Mouse (Mus musculus): ENCODE results near the gene Slc35a2. TPM values are rescaled to one million over a fixed set of nuclear protein-coding genes. Genes with fewer than 3 reads are reported as not detected.

Gene Slc35a2
- polyA plus RNA-seq, 1 experiment: 113 TPM

GRCm38 (mm10) chrX:7927116-7927515 lies 43.3 kb downstream of the Slc35a2 start:
- no peaks in the 10 kb centered on the region for H3K4me1 ChIP-seq (ENCODE audit: control insufficient read depth, insufficient read depth, low read length)
- H3K27ac ChIP-seq (ENCODE audit: insufficient read depth, low read length): no peak overlapping the region
- TF ChIP-seq POLR2A (IDR thresholded peaks at IDR 0.05; ENCODE audit: low read depth, low read length) (no peak), CTCF (IDR thresholded peaks at IDR 0.05; ENCODE audit: borderline replicate concordance, insufficient read depth, low read length) (no peak)
- H3K4me3 ChIP-seq (ENCODE audit: insufficient read depth, low read length): no peak overlapping the region

GRCm38 (mm10) chrX:7928270-7928790 lies 44.5 kb downstream of the Slc35a2 start, which contains the start of gene Eras:
Gene Eras (minus strand): TSS chrX:7928607.
- Histone ChIP-seq H3K4me3 (ENCODE audit: insufficient read depth, low read length) (no peak within 1 kb of the TSS), H3K27ac (ENCODE audit: insufficient read depth, low read length) (no peak within 1 kb of the TSS), H3K4me1 (ENCODE audit: control insufficient read depth, insufficient read depth, low read length) (no peaks in the 10 kb centered on the region)
- TF ChIP-seq CTCF (IDR thresholded peaks at IDR 0.05; ENCODE audit: borderline replicate concordance, insufficient read depth, low read length) (no peak), POLR2A (IDR thresholded peaks at IDR 0.05; ENCODE audit: low read depth, low read length) (no peak)

GRCm38 (mm10) chrX:7936874-7937273 lies 53.0 kb downstream of the Slc35a2 start:
- TF ChIP-seq CTCF (IDR thresholded peaks at IDR 0.05; ENCODE audit: borderline replicate concordance, insufficient read depth, low read length): no peak
- Histone ChIP-seq H3K4me3 (ENCODE audit: insufficient read depth, low read length) (no peak overlapping the region), H3K27ac (ENCODE audit: insufficient read depth, low read length) (no peak overlapping the region), H3K4me1 (ENCODE audit: control insufficient read depth, insufficient read depth, low read length) (no peaks in the 10 kb centered on the region)

- no peak overlapping the region for H3K27ac ChIP-seq (ENCODE audit: insufficient read depth, low read length)
- no peaks in the 10 kb centered on the region for H3K4me1 ChIP-seq (ENCODE audit: control insufficient read depth, insufficient read depth, low read length)
- no peak for TF ChIP-seq CTCF (IDR thresholded peaks at IDR 0.05; ENCODE audit: borderline replicate concordance, insufficient read depth, low read length)
- H3K4me3 ChIP-seq (ENCODE audit: insufficient read depth, low read length): no peak overlapping the region
Observed at GRCm38 (mm10) chrX:7937667-7938066, 53.8 kb downstream of the Slc35a2 start.

Other genes with a start within 250 kb of the Slc35a2 start
- 0.18 and 0.19 TPM in 2 replicates for gene Syp, start 245.6 kb upstream of the Slc35a2 start, polyA plus RNA-seq (2011; ENCODE audit: insufficient read length, low read depth, missing spikeins)
- 7.0 TPM in 2 replicates for gene Prickle3, start 226.8 kb upstream of the Slc35a2 start, polyA plus RNA-seq (2011; ENCODE audit: insufficient read length, low read depth, missing spikeins)
- 305 and 316 TPM in 2 replicates for gene Plp2, start 212.6 kb upstream of the Slc35a2 start, polyA plus RNA-seq (2011; ENCODE audit: insufficient read length, low read depth, missing spikeins)
- gene Magix, start 202.8 kb upstream of the Slc35a2 start, polyA plus RNA-seq (2011; ENCODE audit: insufficient read length, low read depth, missing spikeins): not detected in 2 replicates
- 26.0 and 29.8 TPM in 2 replicates for gene Gpkow, start 186.9 kb upstream of the Slc35a2 start, polyA plus RNA-seq (2011; ENCODE audit: insufficient read length, low read depth, missing spikeins)
- 29.0 and 32.3 TPM in 2 replicates for gene Wdr45, start 169.7 kb upstream of the Slc35a2 start, polyA plus RNA-seq (2011; ENCODE audit: insufficient read length, low read depth, missing spikeins)
- gene Gm45208, start 161.8 kb upstream of the Slc35a2 start, polyA plus RNA-seq (2011; ENCODE audit: insufficient read length, low read depth, missing spikeins): not detected in 2 replicates
- gene Praf2, start 155.6 kb upstream of the Slc35a2 start, polyA plus RNA-seq (2011; ENCODE audit: insufficient read length, low read depth, missing spikeins): 112 and 126 TPM in 2 replicates
- 2.5 and 3.5 TPM in 2 replicates for gene Ccdc120, start 133.1 kb upstream of the Slc35a2 start, polyA plus RNA-seq (2011; ENCODE audit: insufficient read length, low read depth, missing spikeins)
- 49.1 and 53.4 TPM in 2 replicates for gene Tfe3, start 121.5 kb upstream of the Slc35a2 start, polyA plus RNA-seq (2011; ENCODE audit: insufficient read length, low read depth, missing spikeins)
- gene Gripap1, start 94.3 kb upstream of the Slc35a2 start, polyA plus RNA-seq (2011; ENCODE audit: insufficient read length, low read depth, missing spikeins): 37.7 and 42.1 TPM in 2 replicates
- 5.7 and 7.5 TPM in 2 replicates for gene Kcnd1, start 61.7 kb upstream of the Slc35a2 start, polyA plus RNA-seq (2011; ENCODE audit: insufficient read length, low read depth, missing spikeins)
- 57.5 and 65.0 TPM in 2 replicates for gene Otud5, start 42.7 kb upstream of the Slc35a2 start, polyA plus RNA-seq (2011; ENCODE audit: insufficient read length, low read depth, missing spikeins)
- 4.0 and 4.3 TPM in 2 replicates for gene Pim2, start 5.8 kb upstream of the Slc35a2 start, polyA plus RNA-seq (2011; ENCODE audit: insufficient read length, low read depth, missing spikeins)
- gene Pqbp1, start 15.2 kb downstream of the Slc35a2 start, polyA plus RNA-seq (2011; ENCODE audit: insufficient read length, low read depth, missing spikeins): 90.2 and 103 TPM in 2 replicates
- gene Timm17b, start 15.3 kb downstream of the Slc35a2 start, polyA plus RNA-seq (2011; ENCODE audit: insufficient read length, low read depth, missing spikeins): 29.5 and 39.9 TPM in 2 replicates
- gene Gm10491, start 23.8 kb downstream of the Slc35a2 start, polyA plus RNA-seq (2011; ENCODE audit: insufficient read length, low read depth, missing spikeins): not detected in 2 replicates
- gene Gm10490, start 25.5 kb downstream of the Slc35a2 start, polyA plus RNA-seq (2011; ENCODE audit: insufficient read length, low read depth, missing spikeins): not detected in 2 replicates
- not detected in 2 replicates for gene Pcsk1n, start 35.8 kb downstream of the Slc35a2 start, polyA plus RNA-seq (2011; ENCODE audit: insufficient read length, low read depth, missing spikeins)
- gene Eras, start 44.6 kb downstream of the Slc35a2 start, polyA plus RNA-seq (2011; ENCODE audit: insufficient read length, low read depth, missing spikeins): not detected in 2 replicates
- 21.2 and 27.6 TPM in 2 replicates for gene Hdac6, start 63.9 kb downstream of the Slc35a2 start, polyA plus RNA-seq (2011; ENCODE audit: insufficient read length, low read depth, missing spikeins)
- gene Gata1, start 94.0 kb downstream of the Slc35a2 start, polyA plus RNA-seq (2011; ENCODE audit: insufficient read length, low read depth, missing spikeins): not detected in 2 replicates
- not detected in 2 replicates for gene Glod5, start 134.5 kb downstream of the Slc35a2 start, polyA plus RNA-seq (2011; ENCODE audit: insufficient read length, low read depth, missing spikeins)
- 24.8 and 31.0 TPM in 2 replicates for gene Suv39h1, start 190.7 kb downstream of the Slc35a2 start, polyA plus RNA-seq (2011; ENCODE audit: insufficient read length, low read depth, missing spikeins)
- gene Was, start 206.5 kb downstream of the Slc35a2 start, polyA plus RNA-seq (2011; ENCODE audit: insufficient read length, low read depth, missing spikeins): 0.25 TPM in 1 of 2 replicates, not detected in the other
- 26.7 and 29.9 TPM in 2 replicates for gene Wdr13, start 248.9 kb downstream of the Slc35a2 start, polyA plus RNA-seq (2011; ENCODE audit: insufficient read length, low read depth, missing spikeins)